Comparison of ENCODE assay signal across 9 mouse cellular contexts in the genomic region with DNA sequence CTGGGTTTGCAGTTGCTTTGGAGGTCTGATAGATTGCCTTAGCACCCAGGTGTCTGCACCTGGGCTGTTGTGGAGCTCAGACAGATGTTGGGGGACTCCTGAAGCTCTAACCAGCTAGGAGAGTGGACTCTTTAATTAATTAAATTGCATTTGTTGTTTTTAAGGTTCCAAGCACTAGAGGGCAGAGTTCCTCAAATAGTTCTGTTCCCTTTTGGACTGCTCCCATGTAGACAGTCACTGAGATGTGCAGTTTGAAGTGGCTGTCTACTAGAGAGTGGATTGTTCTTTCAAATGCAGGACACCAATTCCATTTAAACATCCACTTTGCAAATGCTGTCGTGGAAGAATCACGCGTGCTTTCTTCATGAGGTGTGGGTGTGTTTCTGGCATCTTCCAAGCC. TPM values are rescaled to one million over a fixed set of nuclear protein-coding genes. Genes with fewer than 3 reads are reported as not detected.
DNase-seq lines count a peak whose midpoint lies in the region; ATAC-seq and TF ChIP-seq lines count a peak whose summit lies in the region.
"Had no signal": no experiment of that assay in that cellular context is flagged by ENCODE, and none has a peak within 500 bp of the region (broad histone marks: within the 10 kb centered on the region; RNA-seq: fewer than 3 reads in every experiment).

No protein-coding gene starts in this region.

- H3K9me3 ChIP-seq in liver, embryonic 12.5 days (replicated peaks), result no peaks in the 10 kb centered on the region
- H3K9me3 ChIP-seq in hindbrain, embryonic 14.5 days (ENCODE audit: control insufficient read depth, low read length), result no peaks in the 10 kb centered on the region
- H3K9me3 ChIP-seq in neural tube, embryonic 15.5 days (replicated peaks), result no peaks in the 10 kb centered on the region
- H3K9me3 ChIP-seq: midbrain, embryonic 12.5 days had no signal

- 37% methylated on average over 3 of the region's 3 CpGs for WGBS in cerebellum, adult 2 months
- 40% methylated on average over 3 of the region's 3 CpGs for WGBS in liver, adult 2 months
- 55% methylated on average over 3 of the region's 3 CpGs for WGBS in liver, embryonic 12.5 days (ENCODE audit: insufficient replicate concordance)
- 46% methylated on average over 3 of the region's 3 CpGs for WGBS in hindbrain, embryonic 14.5 days
- WGBS in neural tube, embryonic 15.5 days, result 54% methylated on average over 3 of the region's 3 CpGs

- ATAC-seq in liver, embryonic 12.5 days, result no peak
- no peak for ATAC-seq in hindbrain, embryonic 14.5 days (ENCODE audit: low FRiP score)
- ATAC-seq in neural tube, embryonic 15.5 days (ENCODE audit: low FRiP score), result peak; percentile 68; the same call in 1 of the 2 replicates

- H3K27ac ChIP-seq in cerebellum, adult 2 months (ENCODE audit: insufficient read depth, low read length), result no peak overlapping the region
- H3K27ac ChIP-seq in liver, adult 2 months (replicated peaks; ENCODE audit: insufficient read depth, low read depth, low read length), result no peak overlapping the region
- no peak overlapping the region for H3K27ac ChIP-seq in liver, embryonic 12.5 days
- no peak overlapping the region for H3K27ac ChIP-seq in hindbrain, embryonic 14.5 days
- no peak overlapping the region for H3K27ac ChIP-seq in neural tube, embryonic 15.5 days (replicated peaks)
- H3K27ac ChIP-seq: midbrain, embryonic 12.5 days had no signal

- peak; percentile 18; the same call in 1 of the 2 replicates for TF ChIP-seq CTCF in cerebellum, adult 2 months (IDR thresholded peaks at IDR 0.05; ENCODE audit: borderline replicate concordance, insufficient read depth, low read depth, low read length)
- TF ChIP-seq CTCF in liver, adult 2 months (IDR thresholded peaks at IDR 0.05; ENCODE audit: low read depth, low read length), result no peak

- no peak overlapping the region for H3K9ac ChIP-seq in liver, adult 2 months (ENCODE audit: low read depth, low read length)
- no peak overlapping the region for H3K9ac ChIP-seq in liver, embryonic 12.5 days
- H3K9ac ChIP-seq in hindbrain, embryonic 14.5 days, result no peak overlapping the region
- no peak overlapping the region for H3K9ac ChIP-seq in neural tube, embryonic 15.5 days (replicated peaks)
- H3K9ac ChIP-seq: midbrain, embryonic 12.5 days had no signal

- DNase-seq in cerebellum, adult 2 months, result peak in 1 of 2 experiments; percentile 39
- no peak for DNase-seq in cerebellum, postnatal 25 days
- DNase-seq in liver, adult 2 months (ENCODE audit: extremely low read depth, low read depth, low spot score), result peak; percentile 44
- peak; percentile 78 for DNase-seq in hindbrain, embryonic 14.5 days (ENCODE audit: low spot score)
- no peak for DNase-seq in adrenal gland, postnatal 10 days
- DNase-seq in urinary bladder, adult 2 months (ENCODE audit: low spot score), result no peak

- H3K27me3 ChIP-seq in cerebellum, adult 2 months (ENCODE audit: control insufficient read depth, insufficient read depth, low read length), result no peaks in the 10 kb centered on the region
- no peaks in the 10 kb centered on the region for H3K27me3 ChIP-seq in liver, adult 2 months (ENCODE audit: control insufficient read depth, insufficient read depth, low read length)
- peaks cover 6% of the 10 kb centered on the region; the same call in 1 of the 2 replicates for H3K27me3 ChIP-seq in liver, embryonic 12.5 days (replicated peaks)
- H3K27me3 ChIP-seq in hindbrain, embryonic 14.5 days (ENCODE audit: control insufficient read depth, insufficient read depth, low read length), result no peaks in the 10 kb centered on the region
- H3K27me3 ChIP-seq in neural tube, embryonic 15.5 days (replicated peaks), result no peaks in the 10 kb centered on the region
- H3K27me3 ChIP-seq: midbrain, embryonic 12.5 days had no signal

- peaks cover 11% of the 10 kb centered on the region; the same call in 1 of the 2 replicates for H3K36me3 ChIP-seq in liver, adult 2 months (ENCODE audit: control insufficient read depth, insufficient read depth, low read length)
- peaks cover 30% of the 10 kb centered on the region for H3K36me3 ChIP-seq in liver, embryonic 12.5 days
- H3K36me3 ChIP-seq in hindbrain, embryonic 14.5 days (replicated peaks; ENCODE audit: control insufficient read depth, insufficient read depth), result peaks cover 36% of the 10 kb centered on the region
- H3K36me3 ChIP-seq in neural tube, embryonic 15.5 days, result peaks cover 33% of the 10 kb centered on the region

- no peak for TF ChIP-seq POLR2A in cerebellum, adult 2 months (IDR thresholded peaks at IDR 0.05; ENCODE audit: borderline replicate concordance, insufficient read depth, low read length)
- TF ChIP-seq POLR2A in liver, adult 2 months (IDR thresholded peaks at IDR 0.05; ENCODE audit: extremely low read depth, insufficient read depth, low read length), result no peak

- no peak overlapping the region for H3K4me2 ChIP-seq in liver, embryonic 12.5 days
- H3K4me2 ChIP-seq in hindbrain, embryonic 14.5 days (replicated peaks), result no peak overlapping the region
- H3K4me2 ChIP-seq in neural tube, embryonic 15.5 days, result no peak overlapping the region
- H3K4me2 ChIP-seq: midbrain, embryonic 12.5 days had no signal

- no peak overlapping the region for H3K4me3 ChIP-seq in cerebellum, adult 2 months (replicated peaks; ENCODE audit: insufficient read depth, low read depth, low read length)
- H3K4me3 ChIP-seq in liver, adult 2 months (ENCODE audit: insufficient read depth, low read depth, low read length), result no peak overlapping the region
- H3K4me3 ChIP-seq in liver, embryonic 12.5 days, result no peak overlapping the region
- H3K4me3 ChIP-seq in hindbrain, embryonic 14.5 days (replicated peaks; ENCODE audit: low read length), result no peak overlapping the region
- H3K4me3 ChIP-seq in neural tube, embryonic 15.5 days (replicated peaks), result no peak overlapping the region
- H3K4me3 ChIP-seq: midbrain, embryonic 12.5 days had no signal

- H3K79me2 ChIP-seq in liver, adult 2 months (ENCODE audit: control insufficient read depth, insufficient read depth, low read length), result no peaks in the 10 kb centered on the region

- H3K4me1 ChIP-seq in cerebellum, adult 2 months (ENCODE audit: control insufficient read depth, insufficient read depth, low read length), result no peaks in the 10 kb centered on the region
- no peaks in the 10 kb centered on the region for H3K4me1 ChIP-seq in liver, adult 2 months (ENCODE audit: control insufficient read depth, insufficient read depth, low read length)
- H3K4me1 ChIP-seq in liver, embryonic 12.5 days, result no peaks in the 10 kb centered on the region
- no peaks in the 10 kb centered on the region for H3K4me1 ChIP-seq in hindbrain, embryonic 14.5 days (replicated peaks; ENCODE audit: control insufficient read depth, insufficient read depth, low read length)
- no peaks in the 10 kb centered on the region for H3K4me1 ChIP-seq in neural tube, embryonic 15.5 days

RNA-seq across cellular contexts. Expression of gene Mrps5, which starts 21.2 kb away (rescaled TPM):
- 95.0 and 97.3 TPM in 2 replicates for polyA plus RNA-seq in cerebellum, adult 2 months (2012; rRNA removed)
- total RNA-seq in liver, adult 2 months (2014; rRNA removed), result 53.2 and 59.9 TPM in 2 replicates
- 47.1 and 59.8 TPM in 2 replicates for polyA plus RNA-seq in liver, adult 2 months (2012; rRNA removed)
- 132 and 134 TPM in 2 replicates for polyA plus RNA-seq in liver, embryonic 12.5 days (2016; fragmentation: Nextera tagmentation; extraction: Ambion mirVana)
- 123 and 128 TPM in 2 replicates for polyA plus RNA-seq in hindbrain, embryonic 14.5 days (2014; fragmentation: Nextera tagmentation; extraction: Ambion mirVana)
- 141 and 147 TPM in 2 replicates for polyA plus RNA-seq in neural tube, embryonic 15.5 days (2015; fragmentation: Nextera tagmentation; extraction: Ambion mirVana)
- 100 to 1,000 TPM; 137 to 159 TPM for total RNA-seq in adrenal gland, postnatal 10 days (2021)
- polyA plus RNA-seq in urinary bladder, adult 2 months (2012; rRNA removed), result 57.9 and 68.3 TPM in 2 replicates

RNA-seq across cellular contexts. Expression of gene Zfp661, which starts 21.3 kb away (rescaled TPM):
- 6.0 and 6.1 TPM in 2 replicates for polyA plus RNA-seq in cerebellum, adult 2 months (2012; rRNA removed)
- 2.9 and 3.1 TPM in 2 replicates for total RNA-seq in liver, adult 2 months (2014; rRNA removed)
- 2.3 TPM in 2 replicates for polyA plus RNA-seq in liver, adult 2 months (2012; rRNA removed)
- 1.8 and 2.0 TPM in 2 replicates for polyA plus RNA-seq in liver, embryonic 12.5 days (2016; fragmentation: Nextera tagmentation; extraction: Ambion mirVana)
- polyA plus RNA-seq in hindbrain, embryonic 14.5 days (2014; fragmentation: Nextera tagmentation; extraction: Ambion mirVana), result 7.0 and 7.1 TPM in 2 replicates
- polyA plus RNA-seq in neural tube, embryonic 15.5 days (2015; fragmentation: Nextera tagmentation; extraction: Ambion mirVana), result 6.3 and 6.5 TPM in 2 replicates
- total RNA-seq in adrenal gland, postnatal 10 days (2021), result 1 to 10 TPM; 3.0 to 4.3 TPM
- 5.5 and 5.9 TPM in 2 replicates for polyA plus RNA-seq in urinary bladder, adult 2 months (2012; rRNA removed)

RNA-seq across cellular contexts. Expression of gene Mal, which starts 48.3 kb away (rescaled TPM):
- polyA plus RNA-seq in cerebellum, adult 2 months (2012; rRNA removed), result 148 and 180 TPM in 2 replicates
- total RNA-seq in liver, adult 2 months (2014; rRNA removed), result 0.34 and 0.65 TPM in 2 replicates
- 0.05 and 0.15 TPM in 2 replicates for polyA plus RNA-seq in liver, adult 2 months (2012; rRNA removed)
- polyA plus RNA-seq in liver, embryonic 12.5 days (2016; fragmentation: Nextera tagmentation; extraction: Ambion mirVana), result not detected in 2 replicates
- 3.5 and 3.7 TPM in 2 replicates for polyA plus RNA-seq in hindbrain, embryonic 14.5 days (2014; fragmentation: Nextera tagmentation; extraction: Ambion mirVana)
- 7.0 and 8.0 TPM in 2 replicates for polyA plus RNA-seq in neural tube, embryonic 15.5 days (2015; fragmentation: Nextera tagmentation; extraction: Ambion mirVana)
- total RNA-seq in adrenal gland, postnatal 10 days (2021), result 1 to 10 TPM; 5.8 to 7.0 TPM
- polyA plus RNA-seq in urinary bladder, adult 2 months (2012; rRNA removed), result 113 and 133 TPM in 2 replicates

Comparison
In these comparisons a context has a peak if more than half of its experiments do, and no peak if none do; other contexts are left out.
1. DNase-seq: peak in liver, adult 2 months (single experiment) and hindbrain, embryonic 14.5 days (single experiment); none in cerebellum, postnatal 25 days (0 of 2), adrenal gland, postnatal 10 days (single experiment) and urinary bladder, adult 2 months (single experiment).
2. RNA of gene Mal, which starts 48.3 kb away (polyA plus RNA-seq): 148 to 180 TPM in cerebellum, adult 2 months and 113 to 133 TPM in urinary bladder, adult 2 months; 7.0 to 8.0 TPM in neural tube, embryonic 15.5 days, 3.5 to 3.7 TPM in hindbrain, embryonic 14.5 days, not detected in liver, embryonic 12.5 days and 0.05 to 0.15 TPM in liver, adult 2 months; every median in the first group is over 10 times any median in the second.